Mouse (Mus musculus) kidney, embryonic 15.5 days (tissue): ENCODE measurements around the gene 4833423E24Rik. TPM values are rescaled to one million over a fixed set of nuclear protein-coding genes. Genes with fewer than 3 reads are reported as not detected.

Source experiments
- ATAC-seq: fragments of 200-750 bp; cut with Nextera tagmentation; replicated peaks from 2 replicates; pipeline ENCODE4 v1.8.0; 2017; ENCODE audit warnings: moderate TSS enrichment; ENCODE audit not compliant: low FRiP score
- H3K27ac ChIP-seq: fragments of 300-500 bp; sonication (generic); 2 replicates; pipeline ENCODE4 v1.5.1; 2015; ENCODE audit warnings: mild to moderate bottlenecking, inconsistent platforms
- H3K27me3 ChIP-seq: fragments of 300-500 bp; sonication (generic); 2 replicates; pipeline ENCODE4 v1.6.1; 2015; ENCODE audit warnings: inconsistent platforms
- H3K36me3 ChIP-seq: fragments of 300-500 bp; sonication (generic); 2 replicates; pipeline ENCODE4 v1.6.1; 2015; ENCODE audit warnings: inconsistent platforms
- H3K4me1 ChIP-seq: fragments of 300-500 bp; sonication (generic); 2 replicates; pipeline ENCODE4 v1.6.1; 2015; ENCODE audit warnings: inconsistent platforms
- H3K4me2 ChIP-seq: fragments of 300-500 bp; sonication (generic); 2 replicates; pipeline ENCODE4 v1.6.1; 2015; ENCODE audit warnings: moderate library complexity, mild to moderate bottlenecking, inconsistent platforms
- H3K4me3 ChIP-seq: fragments of 300-500 bp; sonication (generic); replicated peaks from 2 replicates; pipeline ENCODE4 v1.5.1; 2015; ENCODE audit warnings: mild to moderate bottlenecking, inconsistent platforms
- H3K9ac ChIP-seq: fragments of 300-500 bp; sonication (generic); 2 replicates; pipeline ENCODE4 v1.6.1; 2015; ENCODE audit warnings: mild to moderate bottlenecking, inconsistent platforms
- H3K9me3 ChIP-seq: fragments of 300-500 bp; sonication (generic); replicated peaks from 2 replicates; pipeline ENCODE4 v1.6.1; 2016; ENCODE audit warnings: inconsistent platforms
- WGBS: fragments of 180-500 bp; shearing (Covaris S2); methylation state at CpG from one replicate; pipeline ENCODE4 v1.1.7; 2015; ENCODE audit warnings: mixed read lengths; 5-methylcytosine and 5-hydroxymethylcytosine counted together
- polyA plus RNA-seq: library from polyadenylated mRNA; unstranded; fragments of >200 nt; fragmentation: Nextera tagmentation; extraction: Ambion mirVana; gene quantifications from 2 replicates; pipeline ENCODE4 v1.2.1, GENCODE M21; 2015

4833423E24Rik gene
- 0.15 TPM in 1 of 2 replicates, not detected in the other for polyA plus RNA-seq

DNA sequence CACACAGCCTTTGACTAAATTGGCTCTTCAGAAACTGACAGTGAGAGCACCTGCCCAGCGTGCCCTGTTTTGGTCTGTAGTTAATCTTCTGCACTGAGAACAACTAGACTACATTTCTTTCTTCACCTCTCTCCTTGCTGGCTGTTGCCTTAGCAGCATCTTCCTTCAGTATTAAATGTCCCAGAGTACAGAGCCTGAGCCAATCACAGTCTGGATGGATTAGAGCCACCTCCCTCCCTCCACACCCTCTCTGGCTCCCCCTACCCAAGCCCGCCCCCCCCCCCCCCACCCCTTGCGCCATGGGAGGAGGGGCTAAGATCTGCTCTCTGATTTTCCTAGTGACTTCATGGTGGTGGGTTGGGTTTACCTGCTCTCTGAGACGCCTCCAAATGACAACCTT lies at the start of gene 4833423E24Rik:
4833423E24Rik (minus strand) TSS at position 146 of the 400 bp plus-strand sequence.
- Histone ChIP-seq H3K9me3 (no peaks in the 10 kb centered on the region), H3K36me3 (no peaks in the 10 kb centered on the region), H3K4me1 (no peaks in the 10 kb centered on the region), H3K9ac (no peak within 1 kb of the TSS), H3K27me3 (no peaks in the 10 kb centered on the region), H3K4me3 (no peak within 1 kb of the TSS), H3K4me2 (no peak within 1 kb of the TSS), H3K27ac (no peak within 1 kb of the TSS)
- ATAC-seq = 0 out of 2 replicates have a peak, but pooled peaks have one; percentile 29
- 30% methylated on average over 4 of the region's 4 CpGs for WGBS

DNA sequence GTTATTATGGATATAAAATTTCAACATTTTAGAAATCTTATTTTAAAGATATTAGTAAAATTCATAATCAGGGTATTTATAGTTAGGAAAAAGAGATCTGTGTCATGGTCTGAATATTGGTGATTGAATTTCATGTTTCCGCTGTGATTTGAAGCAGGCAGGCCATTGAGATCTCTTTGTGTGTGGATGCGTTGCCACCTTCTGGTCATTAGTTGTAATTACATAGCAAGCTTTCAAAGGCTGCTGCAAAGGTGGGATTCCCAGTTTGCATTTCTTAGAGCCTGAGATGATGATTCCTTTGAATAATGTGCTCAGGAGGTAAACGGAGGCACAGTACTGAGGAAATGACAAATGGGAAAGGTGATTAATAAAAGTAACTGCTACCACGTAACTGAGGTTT lies 42.4 kb upstream of the 4833423E24Rik start:
- Histone ChIP-seq H3K27me3 (no peaks in the 10 kb centered on the region), H3K9me3 (no peaks in the 10 kb centered on the region), H3K36me3 (no peaks in the 10 kb centered on the region), H3K4me2 (no peak overlapping the region), H3K4me1 (no peaks in the 10 kb centered on the region), H3K9ac (no peak overlapping the region), H3K4me3 (no peak overlapping the region), H3K27ac (no peak overlapping the region)
- 0 out of 2 replicates have a peak, but pooled peaks have one; percentile 58 for ATAC-seq
- 26% methylated on average over 4 of the region's 4 CpGs for WGBS

DNA sequence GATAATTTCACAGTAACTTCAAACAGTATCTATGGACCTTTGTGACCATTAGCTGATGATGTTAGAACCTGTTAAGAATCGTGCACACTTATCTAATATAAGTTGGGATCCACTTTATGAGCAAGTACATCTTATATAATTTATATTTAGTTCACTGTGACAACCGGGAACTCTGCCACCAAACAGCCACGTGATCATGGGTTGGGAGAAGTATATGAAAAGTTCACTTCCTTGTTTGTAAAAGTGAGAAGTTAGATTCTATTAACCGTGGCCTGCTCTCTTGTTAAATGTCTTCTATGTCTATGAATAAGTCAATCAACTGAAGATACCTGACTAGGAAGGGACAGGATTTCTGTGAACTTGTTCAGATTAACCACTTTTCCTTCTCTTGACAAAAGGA lies 41.4 kb upstream of the 4833423E24Rik start:
- H3K9ac ChIP-seq = no peak overlapping the region
- H3K4me3 ChIP-seq = no peak overlapping the region
- no peaks in the 10 kb centered on the region for H3K36me3 ChIP-seq
- no peak for ATAC-seq
- H3K4me1 ChIP-seq = no peaks in the 10 kb centered on the region
- H3K4me2 ChIP-seq = no peak overlapping the region
- WGBS = 50% methylated on average over 4 of the region's 4 CpGs
- H3K27me3 ChIP-seq = no peaks in the 10 kb centered on the region
- H3K27ac ChIP-seq = no peak overlapping the region
- H3K9me3 ChIP-seq = no peaks in the 10 kb centered on the region

DNA sequence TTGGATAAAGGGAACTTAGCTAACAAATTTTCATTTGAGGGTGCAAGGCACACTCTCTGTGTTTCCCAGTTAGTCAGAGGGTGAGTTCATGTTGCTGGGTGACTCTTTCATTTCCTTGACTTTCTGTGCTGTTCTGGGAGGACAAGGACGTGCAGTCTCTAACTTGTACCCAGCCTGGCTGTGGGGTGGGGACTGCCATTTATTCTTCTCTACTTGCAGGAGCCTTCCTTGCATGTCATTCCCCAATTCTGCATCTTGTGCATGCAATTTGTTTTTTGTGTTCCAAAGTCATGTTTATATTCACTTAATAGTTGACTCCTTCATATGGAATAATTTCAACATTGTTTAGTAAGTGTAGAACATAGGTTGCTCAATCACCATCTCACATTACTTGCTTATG lies 36.0 kb upstream of the 4833423E24Rik start:
- Histone ChIP-seq H3K9ac (no peak overlapping the region), H3K36me3 (no peaks in the 10 kb centered on the region), H3K4me3 (no peak overlapping the region), H3K9me3 (no peaks in the 10 kb centered on the region), H3K4me2 (no peak overlapping the region), H3K27ac (no peak overlapping the region), H3K27me3 (no peaks in the 10 kb centered on the region), H3K4me1 (no peaks in the 10 kb centered on the region)
- WGBS = 61% methylated on average over 1 of the region's 1 CpGs
- ATAC-seq = no peak

DNA sequence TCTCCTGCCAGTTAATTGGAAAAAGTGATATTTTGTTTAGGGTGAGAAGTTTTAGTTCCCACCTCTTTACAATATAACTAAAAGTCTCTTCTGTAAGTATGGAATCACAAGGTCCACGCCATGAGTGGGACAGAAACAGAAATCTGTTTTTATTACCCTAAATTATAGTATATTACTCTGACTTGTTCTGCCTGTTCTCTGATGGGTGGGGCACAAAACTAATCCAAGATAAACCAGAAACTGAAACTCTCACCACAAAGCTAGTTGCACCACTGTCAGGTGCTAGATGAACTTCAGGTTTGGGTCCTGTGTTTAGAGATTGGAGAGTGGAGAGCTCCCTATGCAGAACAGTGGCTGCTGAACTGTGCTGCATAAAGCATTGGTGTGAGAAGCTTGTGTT lies 15.1 kb upstream of the 4833423E24Rik start:
- H3K4me2 ChIP-seq = no peak overlapping the region
- H3K4me1 ChIP-seq = no peaks in the 10 kb centered on the region
- H3K9me3 ChIP-seq = no peaks in the 10 kb centered on the region
- H3K4me3 ChIP-seq = no peak overlapping the region
- no peak overlapping the region for H3K27ac ChIP-seq
- H3K9ac ChIP-seq = no peak overlapping the region
- 76% methylated on average over 1 of the region's 1 CpGs for WGBS
- no peaks in the 10 kb centered on the region for H3K27me3 ChIP-seq
- no peaks in the 10 kb centered on the region for H3K36me3 ChIP-seq
- ATAC-seq = no peak

DNA sequence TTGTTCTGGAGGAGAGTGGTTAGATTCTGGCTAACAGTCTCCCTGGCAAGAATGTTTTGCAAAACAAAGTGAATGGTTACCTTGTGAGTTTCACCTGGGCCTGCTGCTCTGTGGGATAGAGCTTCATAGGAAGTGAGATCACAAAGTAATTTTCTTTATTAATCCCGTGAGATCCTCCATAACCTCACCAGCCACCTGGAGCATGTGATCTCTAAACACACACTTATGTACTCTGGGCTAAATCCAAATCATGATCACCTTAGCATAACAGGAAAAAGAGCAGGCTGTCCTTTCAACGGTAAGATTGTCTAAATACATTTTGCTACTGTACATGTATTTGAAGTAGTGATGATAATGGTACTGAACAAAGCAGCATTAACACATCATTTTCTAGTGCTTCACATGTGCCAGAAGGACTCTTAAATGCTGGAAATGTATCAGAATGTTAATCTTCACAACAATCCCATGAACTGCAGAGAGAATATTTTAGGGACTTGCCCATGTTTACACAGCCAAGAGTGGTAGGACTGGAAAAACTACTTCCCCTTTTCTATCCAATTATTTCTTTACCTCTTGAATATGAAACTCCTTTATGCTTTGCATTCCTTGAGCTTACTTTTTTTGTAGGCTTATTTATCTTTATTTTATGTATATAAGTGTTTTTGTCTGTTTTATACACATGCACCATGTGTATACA lies 13.4 kb upstream of the 4833423E24Rik start:
- H3K4me3 ChIP-seq = no peak overlapping the region
- no peaks in the 10 kb centered on the region for H3K27me3 ChIP-seq

DNA sequence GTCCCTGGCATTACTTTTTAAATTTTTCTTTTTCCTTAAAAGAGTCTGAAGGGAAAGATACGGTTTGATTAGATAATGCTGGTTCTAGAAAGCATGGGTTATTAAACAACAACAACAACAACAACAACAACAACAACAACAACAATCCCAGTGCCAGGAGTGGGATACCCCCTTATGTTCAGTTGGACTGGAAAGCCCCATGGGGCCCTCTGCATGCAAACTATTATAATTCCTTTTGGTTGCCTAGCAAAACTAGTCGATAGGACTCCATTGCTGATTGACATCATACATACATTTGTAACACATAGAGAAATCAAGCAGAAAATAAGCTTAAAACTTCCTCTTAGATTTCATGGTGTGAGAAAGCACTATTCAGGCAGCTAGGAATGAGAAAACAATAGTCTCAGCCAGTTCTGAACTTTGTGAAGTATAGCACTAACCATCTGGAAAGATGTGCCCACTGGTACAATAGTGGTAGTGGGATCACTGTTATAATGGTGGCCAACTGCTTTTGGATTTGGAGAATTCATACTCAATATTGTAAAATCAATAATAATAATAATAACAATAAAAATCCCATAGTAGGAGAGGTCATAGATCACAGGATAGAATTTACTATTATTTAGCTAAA lies 4.2 kb upstream of the 4833423E24Rik start:
- no peak overlapping the region for H3K27ac ChIP-seq
- no peak for ATAC-seq
- no peaks in the 10 kb centered on the region for H3K9me3 ChIP-seq
- no peaks in the 10 kb centered on the region for H3K4me1 ChIP-seq
- H3K9ac ChIP-seq = no peak overlapping the region
- H3K36me3 ChIP-seq = no peaks in the 10 kb centered on the region
- H3K27me3 ChIP-seq = no peaks in the 10 kb centered on the region
- 92% methylated on average over 2 of the region's 2 CpGs for WGBS
- no peak overlapping the region for H3K4me3 ChIP-seq
- no peak overlapping the region for H3K4me2 ChIP-seq

More for the DNA sequence above, 13.4 kb upstream of the 4833423E24Rik start:
- Histone ChIP-seq H3K27ac (no peak overlapping the region), H3K9me3 (no peaks in the 10 kb centered on the region), H3K4me1 (no peaks in the 10 kb centered on the region), H3K4me2 (no peak overlapping the region), H3K9ac (no peak overlapping the region), H3K36me3 (no peaks in the 10 kb centered on the region)
- ATAC-seq = no peak
- WGBS = 83% methylated on average over 2 of the region's 2 CpGs

DNA sequence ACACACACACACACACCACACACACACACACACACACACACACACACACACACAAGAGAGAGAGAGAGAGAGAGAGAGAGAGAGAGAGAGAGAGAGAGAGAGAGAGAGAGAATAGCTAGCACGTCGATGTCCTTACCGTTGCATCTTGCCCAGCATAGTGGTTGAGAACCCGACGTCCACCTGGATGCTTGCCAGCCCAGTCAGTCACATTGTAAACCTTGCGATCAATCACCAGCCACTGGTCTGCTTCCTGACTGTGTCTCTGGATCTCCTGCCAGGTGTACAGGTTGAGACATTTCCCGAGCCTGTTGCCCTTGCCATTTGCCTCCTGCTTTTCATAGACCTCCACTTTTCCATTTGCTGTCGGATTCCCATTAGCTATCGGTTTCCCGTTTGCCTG lies 532 bp downstream of the 4833423E24Rik start:
- 87% methylated on average over 10 of the region's 10 CpGs for WGBS
- no peaks in the 10 kb centered on the region for H3K4me1 ChIP-seq
- no peaks in the 10 kb centered on the region for H3K9me3 ChIP-seq
- ATAC-seq = no peak
- no peak overlapping the region for H3K4me3 ChIP-seq
- H3K9ac ChIP-seq = no peak overlapping the region
- no peak overlapping the region for H3K4me2 ChIP-seq
- no peak overlapping the region for H3K27ac ChIP-seq
- no peaks in the 10 kb centered on the region for H3K36me3 ChIP-seq
- H3K27me3 ChIP-seq = no peaks in the 10 kb centered on the region

DNA sequence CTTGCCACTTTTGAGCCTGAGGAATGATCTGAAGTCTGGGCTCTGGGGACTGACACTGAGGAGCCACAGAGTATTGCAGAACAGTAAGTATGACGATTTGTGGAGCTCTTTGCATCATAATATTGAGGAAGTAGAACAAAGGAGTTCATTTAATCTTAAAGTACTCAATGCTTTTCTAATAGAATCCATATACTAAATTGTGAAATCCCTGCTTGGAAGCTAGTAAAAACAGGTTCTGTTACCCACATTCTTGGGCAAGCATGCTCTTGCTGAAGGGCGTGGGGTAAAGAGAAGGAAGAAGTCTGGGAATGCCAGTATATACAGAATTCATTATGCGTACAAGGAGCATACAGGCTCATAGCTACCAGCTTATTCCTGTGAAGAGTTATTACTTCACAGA lies 8.4 kb downstream of the 4833423E24Rik start:
- no peak overlapping the region for H3K9ac ChIP-seq
- no peak for ATAC-seq
- no peak overlapping the region for H3K4me3 ChIP-seq
- H3K4me2 ChIP-seq = no peak overlapping the region
- H3K36me3 ChIP-seq = no peaks in the 10 kb centered on the region
- H3K9me3 ChIP-seq = no peaks in the 10 kb centered on the region
- no peak overlapping the region for H3K27ac ChIP-seq
- WGBS = 82% methylated on average over 3 of the region's 3 CpGs
- no peaks in the 10 kb centered on the region for H3K4me1 ChIP-seq
- no peaks in the 10 kb centered on the region for H3K27me3 ChIP-seq

DNA sequence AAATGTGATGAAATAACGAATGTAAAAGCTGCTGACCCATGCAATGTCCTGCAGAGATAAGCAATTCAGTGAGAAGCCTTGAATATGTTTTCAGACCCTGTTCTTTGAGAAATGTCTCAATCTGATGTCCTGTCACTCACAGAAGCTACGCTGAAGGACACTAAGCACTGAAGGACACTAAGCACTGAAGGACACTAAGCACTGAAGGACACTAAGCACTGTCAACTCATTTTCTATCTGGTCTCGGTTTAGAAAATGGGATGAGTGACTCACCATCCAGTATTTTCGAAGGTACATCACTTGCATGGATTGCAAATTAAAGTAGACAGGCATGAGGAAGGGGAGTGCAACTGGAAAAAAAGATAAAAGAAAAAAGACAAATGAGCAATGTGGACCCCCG lies 28.4 kb downstream of the 4833423E24Rik start:
- H3K9ac ChIP-seq = no peak overlapping the region
- no peak overlapping the region for H3K4me3 ChIP-seq
- no peak overlapping the region for H3K4me2 ChIP-seq
- H3K9me3 ChIP-seq = no peaks in the 10 kb centered on the region
- H3K27me3 ChIP-seq = no peaks in the 10 kb centered on the region
- H3K36me3 ChIP-seq = no peaks in the 10 kb centered on the region
- no peak for ATAC-seq
- 81% methylated on average over 5 of the region's 5 CpGs for WGBS
- H3K4me1 ChIP-seq = no peaks in the 10 kb centered on the region
- no peak overlapping the region for H3K27ac ChIP-seq

DNA sequence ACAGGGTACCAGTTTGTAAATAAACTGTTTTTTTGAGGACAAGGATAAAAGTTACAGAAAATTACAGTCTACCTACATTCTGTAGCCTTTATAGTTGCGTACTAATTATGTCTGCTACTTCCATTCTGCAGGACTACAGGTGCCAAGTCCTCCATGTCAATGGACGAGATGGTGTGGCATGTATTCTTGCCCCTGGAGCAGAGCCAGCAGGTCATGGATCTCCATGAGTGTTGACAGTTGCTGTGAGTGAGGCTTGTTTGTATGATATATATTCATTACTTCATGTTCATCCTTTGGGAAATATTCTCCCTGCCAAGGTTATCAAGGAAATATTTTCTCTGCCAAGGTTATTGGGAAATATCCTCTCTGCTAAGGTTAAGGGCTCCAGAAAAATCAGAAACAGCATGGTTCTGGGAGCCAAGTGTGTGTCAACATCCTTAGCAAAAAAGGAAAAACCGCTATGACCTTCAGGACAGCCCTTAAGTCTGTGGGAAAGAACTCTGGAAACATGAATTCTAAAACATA lies 52.0 kb downstream of the 4833423E24Rik start:
- Histone ChIP-seq H3K4me2 (no peak overlapping the region), H3K9me3 (no peaks in the 10 kb centered on the region), H3K27ac (no peak overlapping the region), H3K9ac (no peak overlapping the region), H3K4me1 (no peaks in the 10 kb centered on the region), H3K27me3 (no peaks in the 10 kb centered on the region), H3K36me3 (no peaks in the 10 kb centered on the region), H3K4me3 (no peak overlapping the region)
- ATAC-seq = no peak
- WGBS = 82% methylated on average over 3 of the region's 3 CpGs

DNA sequence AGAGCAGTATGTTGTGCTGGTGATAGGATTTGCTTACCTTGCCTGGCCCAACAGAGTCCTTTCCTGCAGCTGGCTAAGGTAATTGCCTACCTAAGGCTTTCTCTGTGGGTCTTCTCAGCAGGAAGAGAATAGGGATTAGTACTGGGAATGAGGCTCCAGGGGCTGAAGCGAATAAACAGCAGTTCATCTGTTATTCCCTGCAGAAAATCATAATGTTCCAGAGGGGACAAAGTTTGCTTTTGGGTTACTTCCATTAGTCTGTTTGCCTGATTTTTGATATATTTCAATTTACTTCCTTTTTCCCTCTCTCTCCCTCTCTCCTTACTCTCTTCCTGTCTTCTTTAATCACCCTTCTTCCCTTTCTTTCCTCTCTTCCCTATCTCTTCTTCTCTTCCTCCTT lies 75.3 kb downstream of the 4833423E24Rik start, which contains the start of gene Olfr995:
Olfr995 (minus strand) TSS at position 101 of the 400 bp plus-strand sequence.
- no peak within 1 kb of the TSS for H3K4me3 ChIP-seq
- H3K27me3 ChIP-seq = no peaks in the 10 kb centered on the region
- 30% methylated on average over 1 of the region's 1 CpGs for WGBS
- ATAC-seq = no peak
- no peaks in the 10 kb centered on the region for H3K4me1 ChIP-seq
- H3K4me2 ChIP-seq = no peak within 1 kb of the TSS
- H3K36me3 ChIP-seq = no peaks in the 10 kb centered on the region
- H3K9ac ChIP-seq = no peak within 1 kb of the TSS
- no peak within 1 kb of the TSS for H3K27ac ChIP-seq
- H3K9me3 ChIP-seq = no peaks in the 10 kb centered on the region
